ENCODE assay signal across 15 mouse cellular contexts in genomic region chr13:57637080-57637572, GRCm38 (mm10).
DNase-seq lines count a peak whose midpoint lies in the region; ATAC-seq and TF ChIP-seq lines count a peak whose summit lies in the region.
"Had no signal": no experiment of that assay in that cellular context is flagged by ENCODE, and none has a peak within 500 bp of the region (broad histone marks: within the 10 kb centered on the region; RNA-seq: fewer than 3 reads in every experiment).

No protein-coding gene starts in this region.

- TF ChIP-seq CTCF in brain, embryonic 14.5 days (IDR thresholded peaks at IDR 0.05; ENCODE audit: borderline replicate concordance, extremely low read depth, insufficient read depth, insufficient read length) = no peak
- TF ChIP-seq CTCF in stomach, postnatal 0 days (IDR thresholded peaks at IDR 0.05; ENCODE audit: low read depth) = no peak

- no peaks in the 10 kb centered on the region for H3K36me3 ChIP-seq in hindbrain, embryonic 15.5 days
- no peaks in the 10 kb centered on the region for H3K36me3 ChIP-seq in hindbrain, embryonic 11.5 days (ENCODE audit: control insufficient read depth, insufficient read depth, low read length)
- no peaks in the 10 kb centered on the region for H3K36me3 ChIP-seq in stomach, postnatal 0 days (ENCODE audit: control insufficient read depth, insufficient read depth, low read length)
- H3K36me3 ChIP-seq in embryonic facial prominence, embryonic 10.5 days (replicated peaks) = no peaks in the 10 kb centered on the region
- H3K36me3 ChIP-seq: limb, embryonic 13.5 days had no signal

- no peak for DNase-seq in hindbrain, embryonic 11.5 days (ENCODE audit: low spot score)
- DNase-seq in brain, adult 2 months (ENCODE audit: low read depth, low spot score) = peak; percentile 90
- peak; percentile 59 for DNase-seq in brain, embryonic 14.5 days (ENCODE audit: low read depth)
- peak; percentile 41 to 57 for DNase-seq in cerebellum, postnatal 36 days
- no peak for DNase-seq in ovary, postnatal 36 days (ENCODE audit: low spot score)
- no peak for DNase-seq in stomach, postnatal 0 days (ENCODE audit: low spot score)
- no peak for DNase-seq in embryonic facial prominence, embryonic 10.5 days (ENCODE audit: low spot score)
- DNase-seq: embryo, embryonic 11 days; kidney, postnatal 36 days; layer of hippocampus, postnatal 36 days had no signal

- no peaks in the 10 kb centered on the region for H3K9me3 ChIP-seq in hindbrain, embryonic 15.5 days
- no peaks in the 10 kb centered on the region for H3K9me3 ChIP-seq in hindbrain, embryonic 11.5 days (ENCODE audit: control insufficient read depth, low read length)
- no peaks in the 10 kb centered on the region for H3K9me3 ChIP-seq in stomach, postnatal 0 days (ENCODE audit: control insufficient read depth, low read length)
- no peaks in the 10 kb centered on the region for H3K9me3 ChIP-seq in embryonic facial prominence, embryonic 10.5 days

- H3K4me2 ChIP-seq in hindbrain, embryonic 15.5 days = no peak overlapping the region
- no peak overlapping the region for H3K4me2 ChIP-seq in hindbrain, embryonic 11.5 days (replicated peaks; ENCODE audit: low read depth, low read length)
- H3K4me2 ChIP-seq in stomach, postnatal 0 days (replicated peaks; ENCODE audit: low read depth) = no peak overlapping the region
- H3K4me2 ChIP-seq: limb, embryonic 13.5 days had no signal

- WGBS in hindbrain, embryonic 15.5 days = 57% methylated on average over 10 of the region's 10 CpGs
- 79% methylated on average over 10 of the region's 10 CpGs for WGBS in hindbrain, embryonic 11.5 days
- WGBS in stomach, postnatal 0 days = 84% methylated on average over 10 of the region's 10 CpGs
- 85% methylated on average over 10 of the region's 10 CpGs for WGBS in embryonic facial prominence, embryonic 10.5 days

- H3K4me1 ChIP-seq in hindbrain, embryonic 15.5 days (replicated peaks) = peaks cover 22% of the 10 kb centered on the region; the same call in 1 of the 2 replicates
- no peaks in the 10 kb centered on the region for H3K4me1 ChIP-seq in hindbrain, embryonic 11.5 days (replicated peaks; ENCODE audit: control insufficient read depth, insufficient read depth, low read length)
- no peaks in the 10 kb centered on the region for H3K4me1 ChIP-seq in stomach, postnatal 0 days (replicated peaks; ENCODE audit: control insufficient read depth, insufficient read depth)
- no peaks in the 10 kb centered on the region for H3K4me1 ChIP-seq in embryonic facial prominence, embryonic 10.5 days
- H3K4me1 ChIP-seq: limb, embryonic 13.5 days had no signal

- no peak overlapping the region for H3K4me3 ChIP-seq in hindbrain, embryonic 15.5 days
- no peak overlapping the region for H3K4me3 ChIP-seq in hindbrain, embryonic 11.5 days (ENCODE audit: low read depth, low read length)
- no peak overlapping the region for H3K4me3 ChIP-seq in stomach, postnatal 0 days (ENCODE audit: low read depth, low read length)
- H3K4me3 ChIP-seq in embryonic facial prominence, embryonic 10.5 days = no peak overlapping the region
- H3K4me3 ChIP-seq: limb, embryonic 13.5 days had no signal

- H3K27me3 ChIP-seq in hindbrain, embryonic 15.5 days = no peaks in the 10 kb centered on the region
- H3K27me3 ChIP-seq in hindbrain, embryonic 11.5 days (ENCODE audit: control insufficient read depth, insufficient read depth, low read length) = no peaks in the 10 kb centered on the region
- H3K27me3 ChIP-seq in stomach, postnatal 0 days (ENCODE audit: control insufficient read depth, insufficient read depth, low read length) = no peaks in the 10 kb centered on the region
- H3K27me3 ChIP-seq in embryonic facial prominence, embryonic 10.5 days (replicated peaks; ENCODE audit: low read depth, poor library complexity, severe bottlenecking) = 0 out of 2 replicates have a peak, but pooled peaks cover 7% of the 10 kb centered on the region
- H3K27me3 ChIP-seq: CH12.LX; limb, embryonic 13.5 days had no signal

- no peak for ATAC-seq in hindbrain, embryonic 15.5 days (ENCODE audit: low FRiP score, low read depth)
- no peak for ATAC-seq in hindbrain, embryonic 11.5 days (ENCODE audit: low FRiP score)
- no peak for ATAC-seq in stomach, postnatal 0 days (ENCODE audit: low FRiP score, low TSS enrichment)
- ATAC-seq: intestine, postnatal 0 days had no signal

- no peak for TF ChIP-seq POLR2A in brain, embryonic 14.5 days (IDR thresholded peaks at IDR 0.05; ENCODE audit: borderline replicate concordance, extremely low read depth, insufficient read depth, insufficient read length, poor library complexity, severe bottlenecking)

- H3K9ac ChIP-seq in hindbrain, embryonic 15.5 days = no peak overlapping the region
- H3K9ac ChIP-seq in hindbrain, embryonic 11.5 days (ENCODE audit: low read depth, low read length) = no peak overlapping the region
- no peak overlapping the region for H3K9ac ChIP-seq in stomach, postnatal 0 days (ENCODE audit: low read length)
- H3K9ac ChIP-seq: limb, embryonic 13.5 days had no signal

- TF ChIP-seq EP300 in stomach, postnatal 0 days (optimal IDR thresholded peaks at IDR 0.05) = no peak

- H3K27ac ChIP-seq in hindbrain, embryonic 15.5 days (replicated peaks) = peak overlapping the region; percentile 38
- H3K27ac ChIP-seq in hindbrain, embryonic 11.5 days (ENCODE audit: low read depth, low read length) = no peak overlapping the region
- H3K27ac ChIP-seq in stomach, postnatal 0 days (replicated peaks) = no peak overlapping the region
- no peak overlapping the region for H3K27ac ChIP-seq in embryonic facial prominence, embryonic 10.5 days (replicated peaks)
- H3K27ac ChIP-seq: limb, embryonic 13.5 days; macrophage had no signal

Comparison
In these comparisons a context has a peak if more than half of its experiments do, and no peak if none do; other contexts are left out.
1. DNase-seq: peak in brain, adult 2 months (single experiment), brain, embryonic 14.5 days (single experiment) and cerebellum, postnatal 36 days (2 of 2); none in hindbrain, embryonic 11.5 days (single experiment), ovary, postnatal 36 days (single experiment), stomach, postnatal 0 days (single experiment) and embryonic facial prominence, embryonic 10.5 days (single experiment).